In the genomic region with DNA sequence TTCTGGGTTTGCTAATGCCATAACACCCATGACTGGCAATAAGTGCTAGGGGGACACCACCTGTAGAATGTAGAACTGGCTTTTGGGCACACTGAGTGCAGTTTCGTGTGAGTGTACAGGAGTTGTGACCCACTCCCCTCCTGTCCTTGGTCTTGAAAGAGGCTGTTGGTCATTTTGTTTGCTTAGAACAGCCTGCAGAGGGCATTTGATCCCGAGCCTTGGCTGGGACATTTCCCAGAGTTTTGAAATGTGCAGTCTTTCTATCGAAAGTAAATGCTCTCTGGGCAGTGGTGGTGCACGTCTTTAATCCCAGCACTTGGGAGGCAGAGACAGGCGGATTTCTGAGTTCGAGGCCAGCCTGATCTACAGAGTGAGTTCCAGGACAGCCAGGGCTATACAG, we compare ENCODE assay signal across 18 mouse cellular contexts.
"Had no signal": no experiment of that assay in that cellular context is flagged by ENCODE, and none has a peak within 500 bp of the region (broad histone marks: within the 10 kb centered on the region; RNA-seq: fewer than 3 reads in every experiment).

No protein-coding gene starts in this region.

- H3K4me1 ChIP-seq: hindbrain, embryonic 12.5 days; limb, embryonic 13.5 days had no signal

- H3K27ac ChIP-seq: heart, adult 2 months; hindbrain, embryonic 10.5 days; hindbrain, embryonic 12.5 days; hindbrain, embryonic 14.5 days; intestine, embryonic 15.5 days; left cerebral cortex, adult 2 months; limb, embryonic 13.5 days; limb, embryonic 15.5 days; liver, embryonic 12.5 days; liver, embryonic 14.5 days had no signal

- H3K4me3 ChIP-seq: heart, adult 2 months; heart, embryonic 12.5 days; hindbrain, embryonic 10.5 days; hindbrain, embryonic 12.5 days; intestine, embryonic 15.5 days; left cerebral cortex, adult 2 months; limb, embryonic 13.5 days; limb, embryonic 15.5 days; liver, embryonic 12.5 days had no signal

- DNase-seq: gastrocnemius, postnatal 10 days; gastrocnemius, postnatal 25 days; heart, adult 11 months; heart, adult 2 months; heart, postnatal 10 days; heart, postnatal 4 days; kidney, postnatal 4 days; left cerebral cortex, postnatal 4 days had no signal

- H3K27me3 ChIP-seq: heart, embryonic 12.5 days; hindbrain, embryonic 12.5 days; intestine, embryonic 15.5 days; limb, embryonic 13.5 days; limb, embryonic 15.5 days; liver, embryonic 12.5 days had no signal
